Mouse (Mus musculus): ENCODE data around the gene Ank. TPM values are rescaled to one million over a fixed set of nuclear protein-coding genes. Genes with fewer than 3 reads are reported as not detected.

Gene Ank
- polyA plus RNA-seq, 1 experiment from 2014 or later: 23.3 TPM

DNA sequence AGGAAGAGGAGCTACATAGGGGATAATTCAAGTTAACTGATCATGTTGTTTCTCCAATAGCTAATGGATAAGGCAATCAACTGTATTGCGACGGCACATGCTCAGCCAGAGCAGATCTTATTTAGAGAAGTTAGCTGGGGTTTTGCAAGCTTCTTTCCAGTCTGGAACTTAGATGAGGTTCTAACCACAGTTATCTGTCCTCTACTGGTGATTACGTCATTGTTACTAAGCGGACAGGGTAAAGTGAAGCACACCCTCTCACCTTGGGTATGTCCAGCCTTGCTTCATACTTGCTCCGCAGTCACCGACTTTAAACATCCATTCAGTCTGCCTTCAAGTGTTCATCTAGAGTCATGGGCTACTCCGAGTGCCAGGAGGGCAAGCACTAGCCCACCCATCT lies 53.4 kb downstream of the Ank start:
- H3K27ac ChIP-seq (replicated peaks): no peak overlapping the region
- no peaks in the 10 kb centered on the region for H3K36me3 ChIP-seq
- ATAC-seq (ENCODE audit: insufficient number of reproducible peaks, low FRiP score, low TSS enrichment, low read depth): no peak
- WGBS: 92% methylated on average over 7 of the region's 7 CpGs
- H3K27me3 ChIP-seq: no peaks in the 10 kb centered on the region
- H3K4me3 ChIP-seq (replicated peaks): no peak overlapping the region
- peaks cover 4% of the 10 kb centered on the region; the same call in 1 of the 2 replicates for H3K4me1 ChIP-seq
- no peak overlapping the region for H3K4me2 ChIP-seq (replicated peaks)
- H3K9me3 ChIP-seq (replicated peaks): no peaks in the 10 kb centered on the region
- no peak overlapping the region for H3K9ac ChIP-seq

- Histone ChIP-seq H3K27me3 (no peaks in the 10 kb centered on the region), H3K4me1 (peaks cover 4% of the 10 kb centered on the region; the same call in 1 of the 2 replicates), H3K4me3 (replicated peaks) (no peak overlapping the region), H3K9me3 (replicated peaks) (no peaks in the 10 kb centered on the region), H3K9ac (no peak overlapping the region), H3K36me3 (no peaks in the 10 kb centered on the region), H3K27ac (replicated peaks) (no peak overlapping the region), H3K4me2 (replicated peaks) (no peak overlapping the region)
- no peak for ATAC-seq (ENCODE audit: insufficient number of reproducible peaks, low FRiP score, low TSS enrichment, low read depth)
- 70% methylated on average over 12 of the region's 12 CpGs for WGBS
Observed at GRCm38 (mm10) chr15:27525233-27526005, 58.9 kb downstream of the Ank start.

GRCm38 (mm10) chr15:27528896-27529295 lies 62.4 kb downstream of the Ank start:
- Histone ChIP-seq H3K27ac (replicated peaks) (no peak overlapping the region), H3K4me1 (peaks cover 4% of the 10 kb centered on the region; the same call in 1 of the 2 replicates), H3K36me3 (no peaks in the 10 kb centered on the region), H3K9me3 (replicated peaks) (no peaks in the 10 kb centered on the region), H3K4me2 (replicated peaks) (no peak overlapping the region), H3K4me3 (replicated peaks) (no peak overlapping the region), H3K9ac (no peak overlapping the region), H3K27me3 (no peaks in the 10 kb centered on the region)
- 67% methylated on average over 4 of the region's 4 CpGs for WGBS
- no peak for ATAC-seq (ENCODE audit: insufficient number of reproducible peaks, low FRiP score, low TSS enrichment, low read depth)

GRCm38 (mm10) chr15:27530023-27530422 lies 63.5 kb downstream of the Ank start:
- WGBS: 76% methylated on average over 4 of the region's 4 CpGs
- no peak overlapping the region for H3K4me3 ChIP-seq (replicated peaks)

GRCm38 (mm10) chr15:27533036-27533435 lies 66.6 kb downstream of the Ank start:
- no peak overlapping the region for H3K27ac ChIP-seq (replicated peaks)
- no peak overlapping the region for H3K9ac ChIP-seq
- no peak overlapping the region for H3K4me3 ChIP-seq (replicated peaks)
- no peaks in the 10 kb centered on the region for H3K36me3 ChIP-seq
- no peaks in the 10 kb centered on the region for H3K4me1 ChIP-seq
- H3K27me3 ChIP-seq: no peaks in the 10 kb centered on the region
- WGBS: 63% methylated on average over 3 of the region's 3 CpGs
- no peak overlapping the region for H3K4me2 ChIP-seq (replicated peaks)
- ATAC-seq (ENCODE audit: insufficient number of reproducible peaks, low FRiP score, low TSS enrichment, low read depth): no peak
- no peaks in the 10 kb centered on the region for H3K9me3 ChIP-seq (replicated peaks)

More at GRCm38 (mm10) chr15:27530023-27530422, 63.5 kb downstream of the Ank start:
- no peaks in the 10 kb centered on the region for H3K4me1 ChIP-seq
- H3K36me3 ChIP-seq: no peaks in the 10 kb centered on the region
- H3K9ac ChIP-seq: no peak overlapping the region
- H3K27ac ChIP-seq (replicated peaks): no peak overlapping the region
- no peak overlapping the region for H3K4me2 ChIP-seq (replicated peaks)
- no peak for ATAC-seq (ENCODE audit: insufficient number of reproducible peaks, low FRiP score, low TSS enrichment, low read depth)
- H3K9me3 ChIP-seq (replicated peaks): no peaks in the 10 kb centered on the region
- H3K27me3 ChIP-seq: no peaks in the 10 kb centered on the region

- 86% methylated on average over 4 of the region's 4 CpGs for WGBS
- no peaks in the 10 kb centered on the region for H3K27me3 ChIP-seq
- no peak overlapping the region for H3K4me2 ChIP-seq (replicated peaks)
- H3K4me3 ChIP-seq (replicated peaks): no peak overlapping the region
- no peak for ATAC-seq (ENCODE audit: insufficient number of reproducible peaks, low FRiP score, low TSS enrichment, low read depth)
- no peaks in the 10 kb centered on the region for H3K4me1 ChIP-seq
- no peaks in the 10 kb centered on the region for H3K36me3 ChIP-seq
- H3K9ac ChIP-seq: no peak overlapping the region
- H3K9me3 ChIP-seq (replicated peaks): no peaks in the 10 kb centered on the region
- no peak overlapping the region for H3K27ac ChIP-seq (replicated peaks)
Observed at GRCm38 (mm10) chr15:27535681-27536080, 69.2 kb downstream of the Ank start.

DNA sequence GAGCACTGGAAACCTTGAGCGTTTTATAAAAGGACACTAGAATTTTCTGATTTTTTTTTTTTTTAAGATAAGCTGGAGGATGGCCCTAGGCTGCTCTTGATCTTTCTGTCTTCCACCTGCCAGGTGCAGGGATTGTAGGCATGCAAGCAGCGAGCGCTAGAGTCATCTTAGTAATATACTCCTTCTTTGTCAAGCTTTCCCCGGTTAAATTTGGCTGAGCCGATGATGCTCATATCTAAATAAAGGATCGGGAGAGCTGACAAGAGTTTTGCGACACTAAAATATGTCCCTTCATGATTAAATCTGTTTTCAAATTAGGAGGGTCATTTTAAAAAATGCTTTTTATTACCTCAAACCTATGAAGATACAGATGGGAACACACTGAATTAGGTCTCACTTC lies 69.7 kb downstream of the Ank start:
- Histone ChIP-seq H3K27ac (replicated peaks) (no peak overlapping the region), H3K36me3 (no peaks in the 10 kb centered on the region), H3K4me1 (no peaks in the 10 kb centered on the region), H3K9me3 (replicated peaks) (no peaks in the 10 kb centered on the region), H3K27me3 (no peaks in the 10 kb centered on the region), H3K9ac (no peak overlapping the region), H3K4me2 (replicated peaks) (no peak overlapping the region), H3K4me3 (replicated peaks) (no peak overlapping the region)
- no peak for ATAC-seq (ENCODE audit: insufficient number of reproducible peaks, low FRiP score, low TSS enrichment, low read depth)
- 88% methylated on average over 7 of the region's 7 CpGs for WGBS

DNA sequence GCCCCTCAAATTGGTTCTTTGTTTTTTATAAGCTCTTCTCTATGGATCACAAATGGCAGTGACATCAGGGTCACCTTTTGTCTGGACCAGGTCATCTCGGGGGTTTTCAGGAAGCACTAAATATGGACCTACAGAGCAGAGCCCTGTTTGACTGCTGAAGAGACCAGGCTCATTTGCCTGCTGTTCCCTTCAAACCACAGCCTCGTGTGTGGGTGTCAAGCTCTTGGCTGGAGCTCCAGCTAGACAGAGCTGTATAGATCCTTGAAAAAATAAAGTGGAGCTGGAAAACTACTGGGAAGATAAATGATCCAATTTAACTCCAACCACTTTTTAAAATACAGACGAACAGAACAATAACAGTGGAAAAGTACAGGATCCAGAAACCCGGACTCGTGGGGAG lies 70.3 kb downstream of the Ank start:
- Histone ChIP-seq H3K4me3 (replicated peaks) (no peak overlapping the region), H3K4me1 (no peaks in the 10 kb centered on the region), H3K9me3 (replicated peaks) (no peaks in the 10 kb centered on the region), H3K27me3 (no peaks in the 10 kb centered on the region), H3K27ac (replicated peaks) (no peak overlapping the region), H3K36me3 (no peaks in the 10 kb centered on the region), H3K9ac (no peak overlapping the region), H3K4me2 (replicated peaks) (no peak overlapping the region)
- 48% methylated on average over 5 of the region's 5 CpGs for WGBS
- ATAC-seq (ENCODE audit: insufficient number of reproducible peaks, low FRiP score, low TSS enrichment, low read depth): no peak

DNA sequence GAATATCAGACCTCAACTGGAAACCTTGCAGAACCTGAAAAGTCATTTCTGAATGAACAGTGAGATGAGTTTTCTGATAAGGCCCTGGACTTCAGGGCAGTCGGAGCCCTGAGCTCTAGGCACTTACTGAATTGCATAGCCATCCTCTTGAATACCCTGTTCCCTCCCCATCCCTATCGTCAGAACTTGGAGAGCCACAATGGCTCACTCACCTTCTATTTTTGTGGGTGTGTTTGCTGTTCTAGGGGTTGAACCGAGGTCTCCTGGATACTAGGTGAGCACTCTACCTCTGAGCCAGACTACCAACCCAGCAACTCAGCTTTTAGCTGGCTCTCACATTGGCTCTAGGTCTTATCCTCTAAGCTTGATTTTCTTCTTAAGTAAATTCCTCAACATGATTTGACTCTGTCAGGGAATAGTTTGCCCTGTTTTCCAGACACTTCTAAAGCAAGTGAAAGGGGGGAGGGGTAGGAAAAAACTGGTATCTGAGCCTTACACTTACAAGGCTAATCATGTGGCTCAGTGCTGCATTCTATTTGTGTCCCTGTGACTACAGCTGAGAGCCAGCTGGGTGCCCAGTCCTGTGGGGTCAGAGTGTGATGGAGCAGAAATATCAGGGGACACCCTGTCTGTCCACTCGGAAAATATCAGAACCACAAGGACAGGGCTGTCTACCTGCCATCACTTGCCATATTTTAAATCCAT lies 71.2 kb downstream of the Ank start:
- H3K36me3 ChIP-seq: no peaks in the 10 kb centered on the region
- no peak overlapping the region for H3K4me3 ChIP-seq (replicated peaks)
- 59% methylated on average over 4 of the region's 4 CpGs for WGBS
- H3K9me3 ChIP-seq (replicated peaks): no peaks in the 10 kb centered on the region
- H3K4me2 ChIP-seq (replicated peaks): no peak overlapping the region
- no peak for ATAC-seq (ENCODE audit: insufficient number of reproducible peaks, low FRiP score, low TSS enrichment, low read depth)
- no peaks in the 10 kb centered on the region for H3K4me1 ChIP-seq
- H3K27me3 ChIP-seq: no peaks in the 10 kb centered on the region
- H3K27ac ChIP-seq (replicated peaks): no peak overlapping the region
- no peak overlapping the region for H3K9ac ChIP-seq

GRCm38 (mm10) chr15:27539745-27540144 lies 73.3 kb downstream of the Ank start:
- no peaks in the 10 kb centered on the region for H3K36me3 ChIP-seq
- H3K4me2 ChIP-seq (replicated peaks): no peak overlapping the region
- WGBS: 86% methylated on average over 9 of the region's 9 CpGs
- H3K4me3 ChIP-seq (replicated peaks): no peak overlapping the region
- no peak for ATAC-seq (ENCODE audit: insufficient number of reproducible peaks, low FRiP score, low TSS enrichment, low read depth)
- H3K27me3 ChIP-seq: no peaks in the 10 kb centered on the region
- no peak overlapping the region for H3K27ac ChIP-seq (replicated peaks)
- no peak overlapping the region for H3K9ac ChIP-seq
- H3K9me3 ChIP-seq (replicated peaks): no peaks in the 10 kb centered on the region
- no peaks in the 10 kb centered on the region for H3K4me1 ChIP-seq

DNA sequence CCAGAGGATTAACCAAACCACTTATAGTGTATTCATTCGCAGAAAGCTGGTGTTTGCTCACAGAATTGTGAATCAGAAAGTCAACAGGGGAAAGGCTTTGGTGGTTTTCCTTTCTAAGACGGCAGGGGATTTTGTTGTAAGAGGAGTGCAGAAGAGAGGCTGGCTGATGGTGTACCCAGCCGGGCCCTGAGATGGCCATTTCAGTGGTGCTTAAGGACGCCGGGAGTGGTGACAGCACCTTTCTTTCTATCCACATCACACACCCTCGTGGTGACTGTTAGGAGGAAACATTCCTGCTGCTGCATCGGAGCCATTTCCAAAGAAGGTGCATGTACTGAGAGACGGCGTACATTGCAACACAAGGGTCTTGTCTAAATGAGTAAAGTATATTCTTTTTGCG lies 78.7 kb downstream of the Ank start:
- Histone ChIP-seq H3K4me1 (no peaks in the 10 kb centered on the region), H3K4me2 (replicated peaks) (no peak overlapping the region), H3K4me3 (replicated peaks) (no peak overlapping the region), H3K9me3 (replicated peaks) (no peaks in the 10 kb centered on the region), H3K27me3 (no peaks in the 10 kb centered on the region), H3K9ac (no peak overlapping the region), H3K36me3 (no peaks in the 10 kb centered on the region), H3K27ac (replicated peaks) (no peak overlapping the region)
- 83% methylated on average over 10 of the region's 10 CpGs for WGBS
- no peak for ATAC-seq (ENCODE audit: insufficient number of reproducible peaks, low FRiP score, low TSS enrichment, low read depth)
